Mouse (Mus musculus): ENCODE measurements around the gene H2al1k. TPM values are rescaled to one million over a fixed set of nuclear protein-coding genes. Genes with fewer than 3 reads are reported as not detected.

Gene H2al1k
- polyA plus RNA-seq (2012; ENCODE audit: low replicate concordance), result not detected in 2 replicates

DNA sequence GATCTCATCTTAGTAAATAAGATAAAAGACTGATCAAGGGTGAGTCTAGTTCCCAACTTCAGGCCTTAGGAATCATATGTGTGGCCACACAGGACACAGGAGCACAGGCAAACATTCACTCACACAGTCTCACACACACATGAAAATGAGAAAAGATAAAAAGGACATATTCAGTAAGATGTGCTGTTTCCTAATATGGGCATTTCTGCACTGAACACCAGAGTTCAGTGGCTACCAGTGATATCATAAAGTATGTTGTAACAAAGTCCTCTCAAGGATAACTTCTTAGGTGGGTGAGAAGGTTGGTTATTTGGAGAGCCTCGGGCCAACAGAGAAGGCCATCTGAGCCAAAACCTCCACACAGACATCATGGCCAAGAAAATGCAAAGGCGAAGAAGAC lies at the start of gene H2al1k:
H2al1k (plus strand) TSS at position 301 of the 400 bp plus-strand sequence.

Other genes starting within 250 kb of the H2al1k start
- gene 4930402K13Rik, start 246.1 kb upstream of the H2al1k start, polyA plus RNA-seq (2012; ENCODE audit: low replicate concordance), result not detected in 2 replicates
- gene Lancl3, start 150.7 kb upstream of the H2al1k start, polyA plus RNA-seq (2012; ENCODE audit: low replicate concordance), result 0.39 and 1.5 TPM in 2 replicates
- not detected in 2 replicates for gene Gm14862, start 93.7 kb upstream of the H2al1k start, polyA plus RNA-seq (2012; ENCODE audit: low replicate concordance)
- gene Xk, start 77.9 kb upstream of the H2al1k start, polyA plus RNA-seq (2012; ENCODE audit: low replicate concordance), result 1.8 and 4.7 TPM in 2 replicates
- not detected in 2 replicates for gene H2al1m, start 66.9 kb upstream of the H2al1k start, polyA plus RNA-seq (2012; ENCODE audit: low replicate concordance)
- 16.7 and 18.6 TPM in 2 replicates for gene Cybb, start 137.1 kb downstream of the H2al1k start, polyA plus RNA-seq (2012; ENCODE audit: low replicate concordance)
- gene H2al1o, start 221.8 kb downstream of the H2al1k start, polyA plus RNA-seq (2012; ENCODE audit: low replicate concordance), result not detected in 2 replicates